Mouse (Mus musculus) forebrain, embryonic 15.5 days (tissue): ENCODE measurements around the gene Tmem87a. TPM values are rescaled to one million over a fixed set of nuclear protein-coding genes. Genes with fewer than 3 reads are reported as not detected.

ENCODE experiments used
- ATAC-seq: fragments of 200-750 bp; cut with Nextera tagmentation; replicated peaks from 2 replicates; pipeline ENCODE4 v1.8.0; 2017; ENCODE audit warnings: mild to moderate bottlenecking, moderate TSS enrichment, moderate library complexity
- H3K27ac ChIP-seq: fragments of 300-500 bp; sonication (generic); replicated peaks from 2 replicates; pipeline ENCODE4 v1.5.1; 2015; ENCODE audit warnings: mild to moderate bottlenecking, inconsistent platforms
- H3K27me3 ChIP-seq: fragments of 300-500 bp; sonication (generic); 2 replicates; pipeline ENCODE4 v1.6.1; 2015; ENCODE audit warnings: inconsistent platforms
- H3K36me3 ChIP-seq: fragments of 300-500 bp; sonication (generic); 2 replicates; pipeline ENCODE4 v1.6.1; 2015; ENCODE audit warnings: mild to moderate bottlenecking, inconsistent platforms
- H3K4me1 ChIP-seq: fragments of 300-500 bp; sonication (generic); 2 replicates; pipeline ENCODE4 v1.6.1; 2015; ENCODE audit warnings: inconsistent platforms
- H3K4me2 ChIP-seq: fragments of 300-500 bp; sonication (generic); replicated peaks from 2 replicates; pipeline ENCODE4 v1.6.1; 2015; ENCODE audit warnings: mild to moderate bottlenecking, inconsistent platforms
- H3K4me3 ChIP-seq: fragments of 300-500 bp; sonication (generic); 2 replicates; pipeline ENCODE4 v1.5.1; 2015; ENCODE audit warnings: mild to moderate bottlenecking, inconsistent platforms
- H3K9ac ChIP-seq: fragments of 300-500 bp; sonication (generic); replicated peaks from 2 replicates; pipeline ENCODE4 v1.6.1; 2015; ENCODE audit warnings: mild to moderate bottlenecking, inconsistent platforms
- H3K9me3 ChIP-seq: fragments of 300-500 bp; sonication (generic); 2 replicates; pipeline ENCODE4 v1.6.1; 2016; ENCODE audit warnings: inconsistent platforms
- WGBS: fragments of 180-500 bp; shearing (Covaris S2); methylation state at CpG from one replicate; pipeline ENCODE4 v1.1.7; 2015; ENCODE audit warnings: mixed read lengths; 5-methylcytosine and 5-hydroxymethylcytosine counted together
- polyA plus RNA-seq: library from polyadenylated mRNA; unstranded; fragments of >200 nt; fragmentation: Nextera tagmentation; extraction: Ambion mirVana; gene quantifications from 2 replicates; pipeline ENCODE4 v1.2.1, GENCODE M21; 2015

Gene Tmem87a
- polyA plus RNA-seq, 1 experiment from 2014 or later: 7.3 TPM

DNA sequence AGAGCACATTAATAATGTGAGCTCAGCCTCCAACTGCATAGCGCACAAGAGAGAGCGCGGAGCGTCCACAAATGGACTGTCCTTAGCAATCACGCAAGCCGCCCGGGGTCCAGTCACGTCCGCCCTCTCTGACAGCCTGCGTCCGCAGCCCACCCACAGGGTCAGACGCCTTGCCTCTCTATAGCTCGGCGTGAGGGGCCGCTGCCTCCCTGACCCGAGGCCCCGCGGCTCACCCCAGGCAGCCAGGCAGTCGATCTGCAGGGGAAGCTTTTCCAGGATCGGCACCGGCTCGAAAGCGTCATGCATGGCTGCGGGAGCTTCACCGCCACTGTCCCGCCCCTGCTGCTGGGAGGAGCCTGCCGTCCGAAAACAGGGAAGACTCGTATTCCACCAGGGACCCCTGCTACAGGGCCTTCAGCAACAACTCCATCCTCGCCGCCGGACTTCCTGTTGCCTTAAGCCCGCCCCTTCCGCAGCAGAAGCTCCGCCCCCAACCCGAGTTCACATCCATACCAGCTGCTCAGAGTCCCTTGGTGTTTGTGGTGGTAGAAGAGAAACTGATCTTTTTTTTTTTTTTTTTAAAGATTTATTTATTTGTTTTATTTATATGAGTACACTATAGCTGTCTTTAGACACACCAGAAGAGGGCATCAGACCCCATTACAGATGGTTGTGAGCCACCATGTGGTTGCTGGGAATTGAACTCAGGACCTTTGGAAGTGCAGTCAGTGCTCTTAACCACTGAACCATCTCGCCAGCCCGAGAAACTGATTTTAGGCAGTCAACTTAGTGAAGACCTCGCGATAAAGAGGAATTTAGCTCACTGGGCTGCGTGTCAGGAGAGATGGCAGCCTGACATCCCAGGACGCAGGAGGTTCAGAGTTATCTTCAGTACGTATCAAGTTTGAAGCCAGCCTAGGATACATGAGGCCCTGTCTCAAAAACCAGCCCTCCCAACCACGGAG, 50.9 kb downstream of the Tmem87a start, which contains the start of gene Vps39:
TSS of gene Vps39 (minus strand) at position 456 of the 965 bp plus-strand sequence.
- Histone ChIP-seq H3K9ac (peak within 1 kb of the TSS; percentile 88), H3K4me2 (peak within 1 kb of the TSS; percentile 54), H3K27ac (peak within 1 kb of the TSS; percentile 57), H3K4me3 (peak within 1 kb of the TSS; percentile 64), H3K4me1 (peaks cover 16% of the 10 kb centered on the region), H3K36me3 (peaks cover 41% of the 10 kb centered on the region), H3K27me3 (no peaks in the 10 kb centered on the region), H3K9me3 (no peaks in the 10 kb centered on the region)
- 11% methylated on average over 44 of the region's 44 CpGs for WGBS
- ATAC-seq: peak; percentile 100

DNA sequence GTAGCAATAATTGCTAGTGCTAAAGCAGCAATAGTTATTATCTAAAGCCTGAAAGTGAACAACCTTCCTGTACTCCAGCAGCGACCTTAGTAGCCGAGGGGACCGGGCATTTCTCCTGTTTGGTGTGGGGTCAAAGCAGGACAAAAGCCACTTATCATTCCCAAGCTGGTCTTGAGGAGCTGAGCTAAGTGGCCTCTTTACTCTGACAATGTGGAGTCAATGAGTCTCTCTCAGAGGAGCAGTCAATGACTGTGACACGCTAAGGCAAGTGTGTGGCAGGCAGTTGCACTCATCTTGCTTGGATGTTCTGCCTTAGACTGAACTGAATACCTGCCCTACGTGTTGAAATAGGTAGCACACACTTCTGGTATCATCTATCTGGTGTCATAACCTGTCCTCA, 52.6 kb downstream of the Tmem87a start:
- ATAC-seq: no peak
- peaks cover 16% of the 10 kb centered on the region for H3K4me1 ChIP-seq
- 81% methylated on average over 5 of the region's 5 CpGs for WGBS
- no peaks in the 10 kb centered on the region for H3K27me3 ChIP-seq
- H3K4me2 ChIP-seq: 0 out of 2 replicates have a peak overlapping the region, but pooled peaks have one; percentile 54
- H3K4me3 ChIP-seq: no peak overlapping the region
- no peaks in the 10 kb centered on the region for H3K9me3 ChIP-seq
- H3K27ac ChIP-seq: no peak overlapping the region
- H3K36me3 ChIP-seq: peaks cover 45% of the 10 kb centered on the region
- H3K9ac ChIP-seq: no peak overlapping the region

DNA sequence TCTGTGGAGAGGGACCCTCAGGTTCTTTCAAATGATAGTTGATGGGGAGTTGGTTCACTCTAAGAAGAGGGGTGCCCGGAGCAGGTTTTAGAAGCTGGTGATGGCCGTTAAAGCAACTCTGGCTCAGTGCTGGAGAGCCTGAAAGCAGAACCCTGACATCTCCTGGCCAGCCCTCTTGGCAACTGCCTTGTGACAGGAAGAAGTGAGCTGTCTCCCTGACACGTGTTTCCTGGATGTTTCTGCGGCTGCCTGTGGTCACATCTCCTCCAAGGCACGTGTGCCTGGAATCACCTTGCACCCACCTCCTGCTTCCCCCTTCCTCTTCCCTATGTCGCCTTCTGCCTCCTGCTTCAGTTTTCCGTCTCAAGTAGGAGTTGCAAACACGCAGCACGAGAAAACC, 55.8 kb downstream of the Tmem87a start:
- Histone ChIP-seq H3K9ac (no peak overlapping the region), H3K27me3 (no peaks in the 10 kb centered on the region), H3K4me2 (no peak overlapping the region), H3K9me3 (no peaks in the 10 kb centered on the region), H3K4me3 (no peak overlapping the region), H3K36me3 (peaks cover 60% of the 10 kb centered on the region), H3K27ac (no peak overlapping the region), H3K4me1 (peaks cover 13% of the 10 kb centered on the region)
- ATAC-seq: no peak
- WGBS: 90% methylated on average over 9 of the region's 9 CpGs

DNA sequence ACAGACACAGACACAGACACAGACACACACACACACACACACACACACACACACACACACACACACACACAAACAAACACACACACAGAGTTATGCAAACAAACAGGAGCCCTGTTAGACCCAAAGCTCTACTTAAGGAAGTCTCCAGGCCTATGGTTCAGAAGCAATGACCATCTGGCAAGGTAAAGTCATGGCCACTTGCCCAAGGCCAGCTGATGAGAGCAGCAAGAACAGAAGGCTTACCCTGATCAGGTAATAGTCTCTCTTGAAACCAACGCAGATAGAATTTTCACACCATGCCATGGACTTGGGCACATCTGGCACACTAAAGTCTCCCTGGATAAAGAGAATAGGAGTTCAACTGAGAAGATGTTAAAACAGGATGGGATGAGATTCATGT, 62.2 kb downstream of the Tmem87a start:
- no peak for ATAC-seq
- Histone ChIP-seq H3K4me3 (no peak overlapping the region), H3K9ac (no peak overlapping the region), H3K4me2 (no peak overlapping the region), H3K9me3 (no peaks in the 10 kb centered on the region), H3K27me3 (no peaks in the 10 kb centered on the region), H3K27ac (no peak overlapping the region), H3K36me3 (peaks cover 88% of the 10 kb centered on the region), H3K4me1 (no peaks in the 10 kb centered on the region)
- WGBS: 91% methylated on average over 1 of the region's 1 CpGs

DNA sequence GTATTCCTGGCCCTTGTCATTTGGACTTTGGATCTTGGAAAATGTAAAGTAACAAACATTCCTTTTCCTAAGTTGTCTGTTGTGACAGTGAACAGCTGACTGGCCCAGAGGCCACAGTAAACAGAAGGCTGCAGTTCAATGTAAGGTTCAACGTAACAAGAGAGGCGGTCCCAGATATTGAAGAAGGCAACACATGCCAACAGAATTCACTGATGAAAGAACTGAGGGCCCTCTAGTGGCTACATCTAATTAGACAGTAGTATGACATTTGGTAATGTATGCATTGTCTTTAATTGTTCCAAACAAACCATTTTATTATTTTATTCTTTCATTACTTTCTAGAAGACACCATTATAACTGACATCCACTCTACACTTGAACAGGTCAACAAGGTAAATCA, 66.0 kb downstream of the Tmem87a start:
- 74% methylated on average over 2 of the region's 2 CpGs for WGBS
- no peaks in the 10 kb centered on the region for H3K9me3 ChIP-seq
- no peak overlapping the region for H3K9ac ChIP-seq
- H3K4me3 ChIP-seq: no peak overlapping the region
- H3K27me3 ChIP-seq: no peaks in the 10 kb centered on the region
- H3K36me3 ChIP-seq: peaks cover 79% of the 10 kb centered on the region
- no peak overlapping the region for H3K27ac ChIP-seq
- ATAC-seq: no peak
- no peaks in the 10 kb centered on the region for H3K4me1 ChIP-seq
- no peak overlapping the region for H3K4me2 ChIP-seq

DNA sequence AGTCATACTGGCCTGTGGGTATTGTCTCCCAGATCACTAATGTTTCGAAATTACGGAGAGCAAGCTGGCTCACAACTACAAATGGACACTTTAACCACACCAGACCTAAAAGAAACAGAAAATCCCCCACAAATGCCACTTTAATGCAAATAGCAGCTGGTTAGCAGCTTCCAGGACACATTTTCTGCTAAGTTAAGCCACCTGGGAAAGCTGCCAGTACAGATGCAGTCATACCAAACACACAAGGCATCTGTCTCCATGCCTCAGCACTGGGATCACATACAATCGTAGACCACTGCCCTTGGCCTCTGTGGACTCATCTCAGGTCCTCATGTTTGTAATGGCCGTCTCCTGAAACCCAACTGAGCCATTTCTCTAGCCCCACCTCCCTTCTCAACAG, 72.3 kb downstream of the Tmem87a start:
- ATAC-seq: no peak
- Histone ChIP-seq H3K36me3 (peaks cover 77% of the 10 kb centered on the region), H3K4me3 (no peak overlapping the region), H3K4me2 (no peak overlapping the region), H3K27me3 (no peaks in the 10 kb centered on the region), H3K4me1 (no peaks in the 10 kb centered on the region), H3K9me3 (no peaks in the 10 kb centered on the region), H3K9ac (no peak overlapping the region), H3K27ac (no peak overlapping the region)
- 86% methylated on average over 4 of the region's 4 CpGs for WGBS

DNA sequence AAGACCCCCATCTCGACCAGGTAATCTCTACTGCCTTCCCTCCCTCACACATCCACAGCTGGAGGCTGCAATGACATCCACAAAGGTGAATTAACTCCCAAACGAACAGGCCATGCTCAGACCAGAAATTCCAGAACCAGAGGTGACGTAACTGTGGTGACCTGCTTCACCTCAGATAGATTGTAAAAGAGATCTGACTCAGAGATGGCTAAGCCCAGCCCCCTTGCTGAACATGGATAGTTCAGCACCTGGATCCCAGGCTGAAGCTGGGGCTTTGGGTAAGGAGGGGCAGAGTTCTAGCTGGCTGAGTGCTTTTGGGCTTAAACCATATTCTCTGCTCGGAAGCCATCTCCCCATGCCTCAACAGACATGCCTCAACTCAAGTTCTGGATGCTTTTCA, 88.8 kb downstream of the Tmem87a start:
- H3K4me1 ChIP-seq: no peaks in the 10 kb centered on the region
- WGBS: 81% methylated on average over 4 of the region's 4 CpGs
- H3K4me3 ChIP-seq: no peak overlapping the region
- ATAC-seq: no peak
- no peaks in the 10 kb centered on the region for H3K9me3 ChIP-seq
- H3K27ac ChIP-seq: no peak overlapping the region
- no peaks in the 10 kb centered on the region for H3K27me3 ChIP-seq
- H3K9ac ChIP-seq: no peak overlapping the region
- H3K36me3 ChIP-seq: peaks cover 36% of the 10 kb centered on the region
- H3K4me2 ChIP-seq: no peak overlapping the region

DNA sequence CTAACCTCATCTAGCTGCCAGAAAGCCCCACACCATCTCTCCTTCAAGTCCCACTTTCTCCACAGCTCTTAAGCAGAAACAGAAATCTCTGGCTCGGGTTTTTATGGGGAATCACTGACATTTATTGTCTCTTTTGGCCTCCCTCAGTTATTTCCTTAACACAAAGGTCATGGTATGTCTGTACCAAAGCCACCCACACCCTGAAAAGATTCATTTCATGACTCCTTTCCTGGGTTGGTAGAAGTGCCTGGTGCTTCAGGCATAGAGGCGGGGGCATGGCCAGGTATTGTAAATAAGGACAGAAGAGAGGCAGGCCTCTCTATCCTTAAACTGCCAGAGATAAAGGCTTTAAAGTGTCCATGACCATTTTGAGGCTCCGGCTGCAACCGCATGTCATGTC, 89.4 kb downstream of the Tmem87a start:
- no peak overlapping the region for H3K27ac ChIP-seq
- no peak overlapping the region for H3K4me3 ChIP-seq
- no peak for ATAC-seq
- no peaks in the 10 kb centered on the region for H3K4me1 ChIP-seq
- H3K4me2 ChIP-seq: no peak overlapping the region
- no peak overlapping the region for H3K9ac ChIP-seq
- no peaks in the 10 kb centered on the region for H3K9me3 ChIP-seq
- H3K36me3 ChIP-seq: peaks cover 34% of the 10 kb centered on the region
- WGBS: 89% methylated on average over 4 of the region's 4 CpGs
- H3K27me3 ChIP-seq: no peaks in the 10 kb centered on the region

DNA sequence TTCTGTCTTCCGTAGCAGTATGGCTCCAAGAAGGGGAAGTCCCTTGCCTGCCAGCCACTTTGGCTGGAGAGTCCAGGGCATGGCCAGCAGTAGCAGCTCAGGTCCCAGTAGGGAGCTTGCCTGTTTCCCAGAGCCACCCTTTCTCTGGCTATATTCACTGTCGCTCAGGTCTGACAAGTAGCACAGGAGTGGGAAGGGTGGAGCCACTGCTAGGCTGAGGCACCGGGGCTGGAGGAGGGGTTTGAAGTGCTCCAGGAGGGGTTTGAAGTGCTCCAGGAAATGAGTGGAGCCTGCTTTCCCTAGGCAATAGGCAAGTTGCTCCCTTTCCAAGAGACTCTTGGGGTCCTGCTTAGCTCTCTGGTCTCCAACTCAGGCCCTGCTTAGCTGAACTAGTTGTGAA, 89.9 kb downstream of the Tmem87a start, which contains the start of gene Pla2g4f:
TSS of gene Pla2g4f (minus strand) at position 190 of the 400 bp plus-strand sequence.
- no peak for ATAC-seq
- Histone ChIP-seq H3K4me2 (no peak within 1 kb of the TSS), H3K4me3 (no peak within 1 kb of the TSS), H3K4me1 (no peaks in the 10 kb centered on the region), H3K27ac (no peak within 1 kb of the TSS), H3K9me3 (no peaks in the 10 kb centered on the region), H3K27me3 (no peaks in the 10 kb centered on the region), H3K36me3 (peaks cover 28% of the 10 kb centered on the region), H3K9ac (no peak within 1 kb of the TSS)
- 67% methylated on average over 3 of the region's 3 CpGs for WGBS

DNA sequence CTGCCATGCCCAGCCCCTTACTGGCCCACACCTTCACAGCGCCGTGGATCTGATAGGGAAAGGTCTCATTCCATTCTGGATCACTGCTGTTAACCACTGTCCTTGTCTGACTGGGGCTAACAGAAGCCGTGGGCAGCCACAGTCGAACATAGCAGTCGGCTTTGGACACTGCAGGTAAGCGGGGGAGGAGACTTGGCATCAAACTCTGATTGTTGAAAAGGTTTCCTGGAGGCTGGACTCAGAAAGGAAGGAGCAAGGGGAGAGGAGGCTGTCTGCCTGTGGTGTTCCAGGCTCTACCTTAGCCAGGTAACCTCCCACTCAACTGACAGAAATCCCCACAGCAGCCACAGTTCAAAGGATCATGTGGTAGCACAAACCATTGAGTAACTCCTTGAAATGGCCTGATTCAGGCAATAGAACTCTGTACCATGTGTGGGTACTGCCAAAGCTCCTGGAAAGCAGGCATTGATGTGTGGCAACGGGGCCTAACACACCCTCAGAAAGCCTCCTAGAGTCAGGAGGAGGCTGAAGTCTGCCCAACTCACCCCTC, 91.6 kb downstream of the Tmem87a start:
- H3K4me2 ChIP-seq: no peak overlapping the region
- H3K4me3 ChIP-seq: no peak overlapping the region
- no peaks in the 10 kb centered on the region for H3K27me3 ChIP-seq
- WGBS: 88% methylated on average over 7 of the region's 7 CpGs
- ATAC-seq: no peak
- H3K27ac ChIP-seq: no peak overlapping the region
- no peaks in the 10 kb centered on the region for H3K9me3 ChIP-seq
- no peaks in the 10 kb centered on the region for H3K4me1 ChIP-seq
- H3K36me3 ChIP-seq: peaks cover 14% of the 10 kb centered on the region
- H3K9ac ChIP-seq: no peak overlapping the region
